Mouse (Mus musculus): ENCODE results near the gene Cdc37l1.

Cdc37l1 gene

DNA sequence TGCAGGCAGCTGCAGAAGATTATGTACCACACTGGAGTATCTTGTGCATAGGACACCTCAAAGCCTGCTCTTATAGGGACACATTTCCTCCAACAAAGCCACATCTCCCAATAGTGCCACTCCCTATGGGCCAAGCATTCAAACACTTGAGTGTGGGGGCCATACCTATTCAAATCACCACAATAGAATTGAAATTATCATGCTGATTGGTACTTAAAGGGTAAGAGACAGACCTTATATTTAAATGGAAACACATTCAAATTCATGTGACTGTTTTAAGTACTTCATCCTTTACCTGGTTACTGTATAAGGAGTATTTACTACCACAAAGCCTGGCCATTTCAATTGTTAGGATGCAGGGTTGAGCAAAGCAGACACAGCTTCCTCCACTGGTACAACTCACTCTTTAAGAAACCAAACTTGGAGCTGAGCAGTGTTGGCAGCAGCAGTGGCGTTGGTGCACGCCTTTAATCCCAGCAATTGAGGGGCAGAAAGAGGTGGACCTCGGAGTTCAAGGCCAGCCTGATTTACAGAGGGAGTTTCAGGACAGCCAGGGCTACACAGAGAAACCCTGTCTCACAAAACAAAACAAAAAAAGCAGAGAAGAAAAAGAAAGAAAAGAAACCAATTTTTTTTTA, 18.0 kb downstream of the Cdc37l1 start:
- DNase-seq (ENCODE audit: low spot score in 2 of 2), result no peak

DNA sequence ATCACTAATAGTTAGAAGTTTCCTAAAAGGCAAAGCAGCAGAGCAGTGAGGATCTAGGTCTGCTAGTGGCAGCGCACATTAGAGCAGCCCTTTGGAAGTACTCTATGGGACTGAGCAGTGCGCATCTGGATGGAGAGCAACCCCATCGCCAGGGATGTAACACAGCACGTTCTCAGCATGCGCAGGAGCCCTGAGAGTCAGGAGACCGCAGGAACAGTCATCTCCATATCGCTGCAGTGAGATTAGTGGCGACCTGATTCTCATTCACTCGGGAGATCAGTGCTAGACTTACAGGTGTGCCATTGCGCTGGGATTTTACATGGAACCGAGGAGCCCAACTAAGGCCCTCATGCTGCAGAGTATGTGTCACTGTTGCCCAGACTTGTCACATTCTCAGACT, 18.9 kb downstream of the Cdc37l1 start:
- DNase-seq (ENCODE audit: low spot score in 2 of 2), result no peak

DNA sequence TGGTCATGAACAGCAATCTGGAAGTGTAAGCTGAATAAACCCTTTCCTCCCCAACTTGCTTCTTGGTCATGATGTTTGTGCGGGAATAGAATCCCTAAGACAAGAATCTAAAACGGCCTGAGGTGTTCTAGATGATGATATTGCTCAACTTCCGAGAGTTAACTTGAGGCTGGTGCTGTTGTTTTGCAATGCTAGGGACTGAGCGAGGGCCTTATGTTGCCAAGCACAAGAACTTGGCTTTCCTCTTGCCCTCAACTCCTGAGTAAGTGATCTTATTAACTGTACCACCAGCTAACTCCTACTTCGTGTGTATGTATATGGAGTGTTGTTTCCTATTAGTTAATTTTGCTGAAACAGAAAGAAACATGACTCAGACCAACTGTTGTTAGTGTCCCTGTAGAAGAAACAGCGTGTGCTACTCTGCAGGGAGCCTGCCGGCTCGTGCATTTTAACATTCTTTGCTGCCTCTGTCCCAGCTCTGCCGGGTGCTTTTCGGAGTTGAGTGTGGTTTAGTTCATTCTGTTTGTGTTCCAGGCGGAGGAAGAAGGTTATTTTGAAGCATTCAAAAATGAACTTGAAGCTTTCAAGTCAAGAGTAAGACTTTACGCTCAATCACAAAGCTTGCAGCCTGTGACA, 21.3 kb downstream of the Cdc37l1 start:
- no peak for DNase-seq (ENCODE audit: low spot score in 2 of 2)

DNA sequence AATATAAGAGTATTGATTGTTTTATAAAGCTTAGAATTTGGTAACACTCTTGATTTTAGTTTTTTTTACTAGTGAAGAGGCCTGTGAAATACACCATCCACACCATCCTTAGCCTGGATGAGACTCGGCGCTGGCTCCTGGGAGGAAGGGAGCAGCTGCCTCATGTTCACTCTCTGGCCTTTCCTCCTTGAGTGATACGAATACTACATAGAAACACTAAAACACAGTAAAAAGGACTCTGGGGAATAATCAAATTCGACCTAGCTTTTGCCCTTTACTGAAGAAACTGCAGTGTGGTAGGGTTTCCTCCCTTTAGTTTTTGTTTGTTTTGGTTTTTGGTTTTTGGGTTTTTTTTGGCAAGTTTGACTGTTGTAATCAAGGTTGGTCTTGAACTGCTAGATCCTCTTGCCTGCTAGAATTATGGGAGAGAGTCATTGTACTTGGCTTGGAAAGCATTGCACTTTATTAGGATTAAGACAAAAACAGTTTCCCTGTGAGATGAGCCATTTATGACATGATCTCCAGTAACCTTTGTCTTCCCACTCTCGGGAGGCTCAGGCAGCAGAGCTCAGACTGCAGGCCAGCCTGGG, 24.4 kb downstream of the Cdc37l1 start:
- DNase-seq (ENCODE audit: low spot score in 2 of 2), result no peak

DNA sequence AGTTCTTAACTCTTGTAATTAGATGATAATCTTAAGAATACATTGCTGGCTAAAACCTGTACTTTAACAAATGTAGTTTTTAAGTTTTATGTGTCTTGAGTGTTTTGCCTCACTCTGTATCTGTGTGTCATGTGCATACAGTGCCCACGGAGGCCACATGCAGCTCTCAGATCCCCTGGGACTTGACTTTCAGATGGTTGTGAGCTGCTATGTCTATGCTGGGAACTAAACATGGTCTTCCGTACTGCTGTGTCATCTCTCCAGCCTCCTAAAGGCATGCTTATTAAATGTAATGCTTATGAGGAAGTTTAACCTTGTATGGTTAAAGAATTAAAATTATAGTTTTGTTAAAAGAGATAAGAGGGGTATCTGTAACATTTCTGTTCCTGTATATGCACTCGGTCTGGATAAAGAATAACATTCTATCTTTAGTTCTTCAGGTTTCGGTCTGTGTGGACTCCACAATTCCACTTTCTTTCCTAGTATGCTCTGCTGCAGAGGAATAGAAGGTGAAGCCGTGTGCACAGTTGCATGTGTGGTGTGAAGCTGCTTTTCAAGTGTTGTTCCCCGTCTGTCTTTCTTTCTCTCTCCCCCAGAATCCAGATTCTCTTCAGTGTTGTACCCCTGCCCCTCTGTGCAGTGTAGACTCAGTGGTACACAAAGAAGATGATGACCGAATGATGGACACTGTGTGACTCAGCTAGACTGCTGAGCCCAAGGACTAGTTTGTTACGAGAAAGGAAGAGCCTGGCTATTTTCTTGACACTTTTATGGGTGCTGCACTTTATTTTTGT, 25.5 kb downstream of the Cdc37l1 start:
- DNase-seq (ENCODE audit: low spot score in 2 of 2), result no peak

DNA sequence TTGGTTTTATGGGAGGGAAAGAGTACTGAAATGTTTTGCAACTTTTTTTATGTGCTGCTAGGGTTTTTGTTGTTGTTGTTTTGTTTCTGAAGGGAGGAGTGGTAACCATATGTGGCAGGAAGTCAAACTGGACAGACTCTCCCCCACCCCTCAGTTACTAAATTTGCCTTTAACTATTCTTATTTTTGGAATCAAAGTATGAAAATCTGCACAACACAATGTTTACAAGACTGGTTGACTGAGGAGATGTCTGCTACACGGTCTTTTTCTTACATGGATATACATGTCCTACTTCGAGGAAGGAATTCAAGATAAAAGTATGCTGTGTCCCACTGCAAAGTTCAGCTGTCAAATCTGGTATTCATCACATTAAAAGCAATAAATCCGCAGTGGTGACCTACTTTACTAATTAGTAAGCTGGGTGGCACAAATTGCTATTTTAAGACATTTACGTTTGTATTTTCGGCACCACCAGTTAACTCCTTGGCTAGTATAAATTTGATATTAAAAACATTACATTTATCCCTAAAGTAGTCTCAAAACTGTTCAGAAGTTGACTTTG, 26.1 kb downstream of the Cdc37l1 start:
- DNase-seq (ENCODE audit: low spot score in 2 of 2), result no peak

DNA sequence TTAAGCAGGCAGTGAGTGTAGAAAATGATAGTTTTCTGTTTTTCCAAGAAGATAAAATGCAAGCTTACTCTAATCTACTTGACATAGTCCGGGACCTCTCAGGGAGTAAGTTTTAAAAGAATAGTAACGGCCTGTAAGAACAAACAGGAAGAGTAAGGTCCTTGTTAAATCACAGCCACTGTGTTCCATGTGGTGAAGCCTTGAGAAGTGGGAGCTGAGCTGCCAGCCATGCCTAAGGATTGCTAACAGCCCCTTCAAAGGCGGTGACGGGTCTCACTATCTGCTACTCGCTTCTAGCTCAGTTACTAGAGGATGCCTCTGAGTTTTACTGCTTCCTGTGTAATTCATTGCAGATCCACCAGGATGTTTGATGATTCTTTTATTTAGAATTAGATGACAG, 26.6 kb downstream of the Cdc37l1 start:
- DNase-seq (ENCODE audit: low spot score in 2 of 2), result no peak

DNA sequence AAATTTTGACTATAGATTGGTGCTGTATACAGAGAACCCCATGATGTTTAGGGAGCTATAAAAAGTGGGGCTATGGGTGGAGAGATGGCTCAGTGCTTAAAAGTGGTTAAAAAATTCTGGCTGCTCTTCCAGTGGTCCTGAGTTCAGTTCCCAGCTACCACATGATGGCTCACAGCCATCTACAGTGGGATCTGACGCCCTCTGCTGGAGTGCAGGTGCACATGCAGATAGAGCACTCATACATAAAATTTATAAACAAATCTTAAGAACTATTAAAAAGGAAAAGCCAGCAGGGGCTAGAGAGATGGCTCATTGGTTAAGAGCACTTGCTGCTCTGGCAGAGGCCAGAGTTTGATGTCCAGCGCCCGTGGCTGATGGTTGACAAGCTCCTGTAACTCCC, 29.5 kb downstream of the Cdc37l1 start:
- no peak for DNase-seq (ENCODE audit: low spot score in 2 of 2)

DNA sequence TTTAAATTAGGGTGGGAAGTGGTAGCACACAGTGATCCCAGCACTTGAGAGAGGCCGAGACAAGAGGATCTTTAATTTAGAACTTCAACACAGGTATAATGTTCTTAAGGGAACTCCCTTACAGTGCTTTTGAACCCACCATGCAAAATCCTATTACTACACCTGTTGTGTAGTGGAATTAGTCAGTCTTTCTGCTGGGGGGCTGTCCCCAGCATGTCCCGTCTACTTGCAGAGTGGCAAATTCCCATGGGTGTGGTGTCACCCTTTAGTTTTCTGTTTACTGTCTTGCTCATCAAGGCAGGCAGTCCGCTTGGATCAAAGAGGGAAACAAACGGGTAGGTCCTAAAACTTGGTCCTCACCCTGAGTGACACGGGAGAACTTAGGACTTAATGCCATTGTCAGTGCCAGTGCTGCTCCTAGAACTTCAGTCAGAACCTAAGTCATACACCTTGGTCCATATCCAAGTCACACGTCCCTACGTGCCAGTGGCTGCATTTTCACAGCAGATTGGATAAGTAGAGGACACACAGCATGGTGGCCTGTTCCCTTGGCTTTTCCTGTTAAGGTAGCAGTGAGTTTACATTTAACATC, 31.7 kb downstream of the Cdc37l1 start:
- DNase-seq (ENCODE audit: low spot score in 2 of 2), result no peak

DNA sequence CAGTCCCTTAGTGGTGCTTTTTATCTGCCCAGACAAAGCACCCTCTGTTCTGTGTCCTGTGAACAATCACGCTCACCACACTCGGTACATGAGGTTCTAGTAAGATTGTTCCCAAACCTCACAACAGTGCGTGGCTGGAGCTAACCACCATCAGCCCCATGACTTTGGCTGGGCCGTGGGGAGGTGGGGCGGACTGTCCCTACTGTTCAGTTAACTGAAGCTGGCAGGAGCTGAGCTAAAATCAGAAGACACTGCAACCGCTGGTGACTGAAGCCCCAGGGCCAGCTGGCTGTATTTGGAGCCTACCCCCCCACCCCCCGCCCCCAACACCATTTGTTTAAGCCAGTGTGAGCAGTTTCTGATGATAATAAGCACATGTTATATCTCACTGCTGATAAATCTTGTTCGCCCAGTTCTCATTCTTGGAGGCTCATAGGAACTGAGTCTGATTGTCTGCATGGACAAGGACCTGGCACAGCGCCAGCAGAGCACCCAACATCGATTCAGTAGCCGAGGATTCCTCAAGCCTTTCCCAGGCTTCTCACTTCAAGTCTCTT, 34.3 kb downstream of the Cdc37l1 start:
- no peak for DNase-seq (ENCODE audit: low spot score in 2 of 2)

DNA sequence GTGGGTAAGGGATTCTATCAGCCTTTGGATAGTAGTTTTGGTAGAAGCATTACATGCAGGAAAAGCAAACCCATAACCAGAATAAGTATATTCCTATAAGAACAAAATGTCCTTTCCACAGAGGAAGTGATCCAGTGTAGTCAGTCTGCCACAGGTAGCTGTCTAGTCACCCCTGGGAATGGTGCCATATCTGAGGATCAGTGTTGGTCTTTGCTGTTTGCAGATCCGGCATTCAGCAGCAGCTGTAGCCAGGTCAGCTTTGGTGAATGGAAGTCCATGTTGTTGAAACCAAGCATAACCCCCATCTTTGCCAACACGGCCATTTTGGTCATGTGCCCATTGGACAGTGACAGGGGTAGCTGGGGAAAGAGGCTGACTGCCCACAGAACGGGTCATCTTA, 41.6 kb downstream of the Cdc37l1 start:
- no peak for DNase-seq (ENCODE audit: low spot score in 2 of 2)

DNA sequence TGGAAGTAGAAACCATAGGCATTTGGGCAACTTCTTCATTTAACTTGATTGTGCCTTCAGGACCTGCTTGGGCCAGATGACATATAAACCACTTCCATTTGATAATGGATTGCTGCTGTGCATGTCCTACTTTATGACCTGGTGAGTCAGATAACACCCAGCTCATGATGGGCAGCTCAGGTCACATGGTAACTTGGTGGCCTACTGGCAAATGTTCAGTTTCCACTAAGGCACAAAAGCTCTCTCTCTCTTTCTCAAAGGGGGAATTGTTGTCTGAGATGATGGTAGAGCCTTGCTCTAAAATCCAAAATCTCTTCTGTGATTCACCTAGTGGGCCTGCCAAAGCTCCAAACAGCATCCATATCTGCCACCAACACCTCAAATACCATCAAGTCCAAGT, 42.5 kb downstream of the Cdc37l1 start:
- no peak for DNase-seq (ENCODE audit: low spot score in 2 of 2)

DNA sequence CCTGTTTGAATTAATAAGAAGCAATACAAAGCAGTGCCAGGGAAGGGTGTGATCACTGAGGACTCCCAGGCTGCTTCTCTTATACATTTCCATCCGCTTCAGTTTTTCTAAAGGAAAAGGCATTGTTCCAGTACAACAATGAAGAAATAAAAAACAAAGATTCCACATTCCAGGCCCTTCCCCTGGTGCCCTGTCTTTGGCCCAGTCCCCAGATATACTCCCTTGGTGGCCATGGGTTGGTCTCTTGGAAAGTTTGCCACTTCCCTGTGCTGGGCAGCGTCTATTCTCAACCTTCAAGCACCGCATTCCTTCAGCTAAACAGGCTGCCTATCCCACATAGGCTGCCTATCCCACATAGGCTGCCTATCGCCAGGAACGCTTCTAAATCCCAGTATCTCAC, 46.9 kb downstream of the Cdc37l1 start:
- DNase-seq (ENCODE audit: low spot score in 2 of 2), result no peak

DNA sequence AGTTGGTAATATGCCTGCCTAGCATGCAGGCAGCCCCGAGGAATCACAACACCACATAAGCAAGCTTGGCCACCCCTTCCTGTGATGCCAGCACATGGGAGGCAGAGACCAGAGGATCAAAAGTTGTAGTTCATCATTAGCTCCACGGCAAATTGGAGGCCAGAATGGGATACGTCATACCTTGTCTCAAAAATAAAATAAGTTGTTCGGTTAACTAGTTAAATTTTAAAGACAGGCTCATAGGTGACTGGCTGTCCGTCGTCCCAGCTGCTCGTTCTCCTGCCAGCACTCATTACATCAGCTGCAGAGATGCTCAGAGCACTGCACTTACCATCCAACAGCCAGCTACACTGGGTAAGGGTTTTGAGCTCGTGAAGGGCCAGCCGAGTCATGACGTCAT, 47.4 kb downstream of the Cdc37l1 start:
- DNase-seq (ENCODE audit: low spot score in 2 of 2), result no peak

DNA sequence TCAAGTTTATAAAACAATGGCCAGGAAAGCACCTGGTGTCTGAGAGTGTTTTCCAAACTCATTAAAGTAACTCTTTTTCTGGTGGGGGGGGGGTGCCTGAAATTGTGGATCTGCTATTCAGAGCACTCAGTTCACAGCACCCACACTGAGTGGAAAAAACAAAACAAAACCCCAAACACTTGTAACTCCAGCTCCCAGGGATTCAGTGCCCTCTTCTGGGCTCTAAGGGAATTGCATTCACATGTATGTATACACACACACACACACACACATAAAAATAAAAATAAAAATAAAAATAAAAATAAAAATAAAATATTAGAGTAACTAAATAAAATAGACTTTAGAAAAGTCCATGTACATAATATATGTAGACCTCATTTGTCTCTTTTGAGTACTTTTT, 49.2 kb downstream of the Cdc37l1 start:
- no peak for DNase-seq (ENCODE audit: low spot score in 2 of 2)

DNA sequence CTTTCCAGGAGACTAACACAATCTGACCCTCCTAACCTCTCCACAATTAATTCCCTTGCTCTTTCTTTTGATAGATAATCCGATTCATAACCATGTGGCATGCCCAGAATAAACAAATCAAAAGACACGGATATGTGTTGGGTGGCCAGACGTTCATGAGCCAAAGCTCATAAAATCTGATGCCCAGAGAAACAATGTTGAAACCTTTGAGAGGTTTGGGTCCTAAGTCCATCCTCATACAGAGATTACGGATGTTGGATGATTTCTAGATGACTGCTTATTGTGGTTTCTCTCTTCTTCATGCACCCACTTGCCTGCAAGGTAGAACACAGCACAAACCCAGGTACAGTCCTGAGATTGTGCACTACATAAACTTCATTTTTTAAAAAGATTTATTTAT, 50.1 kb downstream of the Cdc37l1 start:
- DNase-seq (ENCODE audit: low spot score in 2 of 2), result no peak

DNA sequence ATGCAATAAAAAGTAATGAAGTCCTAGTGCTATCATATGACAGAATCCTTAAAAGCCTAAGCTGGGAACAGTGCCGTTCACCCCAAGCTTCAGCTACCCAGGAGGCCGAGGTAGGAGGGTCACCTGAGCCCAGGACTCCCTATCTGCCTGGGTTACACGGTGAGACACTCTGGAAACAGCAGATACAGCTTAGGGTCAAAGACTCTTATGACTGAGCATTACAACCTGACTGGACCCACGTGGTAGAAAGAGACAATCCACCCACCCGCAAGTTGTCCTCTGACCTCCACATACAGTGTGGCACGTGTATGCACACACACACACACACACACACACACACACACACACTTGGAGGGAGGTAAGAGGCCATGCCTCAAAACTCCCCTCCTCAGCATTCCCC, 52.0 kb downstream of the Cdc37l1 start:
- DNase-seq (ENCODE audit: low spot score in 2 of 2), result no peak

DNA sequence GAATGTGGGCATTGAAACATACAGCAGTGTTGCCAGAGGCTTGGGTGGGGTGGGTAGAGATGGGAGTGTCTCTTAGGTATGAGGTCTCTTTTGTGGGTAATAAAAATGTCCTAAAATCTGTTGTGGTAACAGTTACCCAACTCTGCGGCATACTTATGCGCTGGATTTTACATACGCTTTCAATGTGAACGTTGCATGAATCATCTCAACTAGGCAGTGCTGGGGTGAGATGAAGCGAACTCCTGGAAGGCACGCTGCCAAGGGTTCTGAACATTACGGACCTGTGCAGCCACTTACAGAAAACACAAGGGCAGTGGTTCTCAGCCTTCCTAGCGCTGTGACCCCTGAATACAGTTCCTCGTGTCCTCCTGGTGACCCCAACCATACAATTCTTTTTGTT, 52.5 kb downstream of the Cdc37l1 start:
- DNase-seq (ENCODE audit: low spot score in 2 of 2), result no peak

DNA sequence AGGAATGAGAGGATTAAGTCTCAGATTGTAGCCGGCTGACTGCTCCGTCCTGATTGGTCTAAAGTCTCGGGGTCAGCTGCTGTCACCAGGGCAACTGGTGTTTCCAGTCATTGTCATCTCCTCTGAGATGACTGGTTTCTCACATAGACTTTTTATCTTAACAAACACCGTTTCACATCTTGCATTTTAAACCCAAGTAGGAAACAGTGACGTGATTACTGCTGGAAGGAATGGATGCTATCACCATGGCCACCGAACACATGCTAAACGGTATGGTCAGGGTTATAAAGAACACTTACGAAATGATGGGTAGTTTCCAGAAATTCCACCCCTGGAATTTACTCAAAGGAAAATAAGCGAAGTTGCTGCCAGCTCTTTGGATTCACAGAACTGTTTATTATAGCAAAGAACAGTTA, 54.2 kb downstream of the Cdc37l1 start:
- DNase-seq (ENCODE audit: low spot score in 2 of 2), result no peak

DNA sequence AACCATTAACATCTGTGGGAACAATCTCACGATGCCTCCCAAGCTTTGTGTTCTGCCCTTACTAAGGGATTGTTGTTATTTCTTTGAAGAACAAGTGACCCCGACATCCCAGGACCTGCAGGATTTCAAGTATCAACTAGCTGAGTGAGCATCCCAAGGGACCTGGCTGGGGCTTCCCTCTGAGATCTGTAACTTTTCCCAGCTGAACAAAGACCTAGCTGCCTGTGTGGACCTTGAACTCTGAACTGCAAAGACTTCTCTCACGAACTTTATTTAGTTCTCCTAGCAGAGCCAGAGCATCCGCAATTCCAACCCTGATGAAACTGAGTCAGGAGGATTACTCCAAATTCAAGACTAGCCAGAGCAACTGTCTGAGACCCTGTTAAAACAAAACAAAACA, 55.2 kb downstream of the Cdc37l1 start:
- DNase-seq (ENCODE audit: low spot score in 2 of 2), result no peak

DNA sequence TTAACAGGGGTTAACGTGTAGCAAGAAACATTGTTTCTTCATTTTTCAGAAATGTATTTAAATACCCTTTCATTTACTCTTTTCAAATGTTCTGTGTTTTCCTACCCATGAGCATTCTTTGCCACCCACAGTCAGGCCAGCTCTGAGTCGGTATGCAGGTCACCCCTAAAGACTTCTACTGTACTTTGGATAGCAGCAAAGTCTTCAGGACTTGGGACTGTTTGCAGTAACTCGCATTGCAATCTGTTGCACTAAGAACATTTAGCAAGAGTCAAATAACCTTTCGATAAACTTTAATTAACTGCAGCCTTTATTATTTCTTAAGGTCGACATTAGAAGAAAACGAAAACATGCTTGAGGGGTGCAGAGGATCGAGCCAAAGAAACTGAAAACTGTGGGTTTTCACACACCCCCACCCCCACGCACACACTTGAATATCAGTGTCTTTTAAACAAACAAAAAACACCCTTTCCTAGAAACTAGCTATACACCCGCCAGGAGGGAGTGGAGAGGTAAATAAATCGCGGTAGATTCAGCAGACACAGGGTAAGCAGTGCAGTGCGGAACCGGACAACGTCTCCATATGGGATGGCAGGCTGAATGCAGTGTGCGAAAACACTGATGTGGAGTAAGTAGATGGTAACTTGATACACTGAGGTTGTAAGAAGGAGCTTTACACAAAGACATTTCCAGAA, 56.0 kb downstream of the Cdc37l1 start:
- DNase-seq (ENCODE audit: low spot score in 2 of 2), result peak in 1 of 2 experiments; percentile 8

All from natural killer cell, adult 2 months (primary cell).